Mouse (Mus musculus) hindbrain, embryonic 12.5 days (tissue): Measurements from ENCODE around the gene Tial1. TPM values are rescaled to one million over a fixed set of nuclear protein-coding genes. Genes with fewer than 3 reads are reported as not detected.

Source experiments
- ATAC-seq: fragments of 200-750 bp; cut with Nextera tagmentation; 2 replicates; pipeline ENCODE4 v1.8.0; 2017; ENCODE audit warnings: moderate TSS enrichment; ENCODE audit not compliant: low FRiP score
- H3K27ac ChIP-seq: fragments of 300-500 bp; sonication (generic); 2 replicates; pipeline ENCODE4 v1.5.1; 2016; ENCODE audit warnings: mild to moderate bottlenecking
- H3K27me3 ChIP-seq: fragments of 300-500 bp; sonication (generic); 2 replicates; pipeline ENCODE4 v1.6.1; 2016; ENCODE audit warnings: mild to moderate bottlenecking
- H3K36me3 ChIP-seq: fragments of 300-500 bp; sonication (generic); 2 replicates; pipeline ENCODE4 v1.6.1; 2016; ENCODE audit warnings: mild to moderate bottlenecking
- H3K4me1 ChIP-seq: fragments of 300-500 bp; sonication (generic); 2 replicates; pipeline ENCODE4 v1.6.1; 2016
- H3K4me2 ChIP-seq: fragments of 300-500 bp; sonication (generic); replicated peaks from 2 replicates; pipeline ENCODE4 v1.6.1; 2016; ENCODE audit warnings: mild to moderate bottlenecking
- H3K4me3 ChIP-seq: fragments of 300-500 bp; sonication (generic); 2 replicates; pipeline ENCODE4 v1.5.1; 2016; ENCODE audit warnings: mild to moderate bottlenecking
- H3K9ac ChIP-seq: fragments of 300-500 bp; sonication (generic); 2 replicates; pipeline ENCODE4 v1.6.1; 2016; ENCODE audit warnings: mild to moderate bottlenecking, moderate library complexity
- H3K9me3 ChIP-seq: fragments of 300-500 bp; sonication (generic); replicated peaks from 2 replicates; pipeline ENCODE4 v1.6.1; 2016; ENCODE audit warnings: mild to moderate bottlenecking
- WGBS: fragments of 180-500 bp; shearing (Covaris S2); methylation state at CpG from one replicate; pipeline ENCODE4 v1.1.7; 2016; 5-methylcytosine and 5-hydroxymethylcytosine counted together
- microRNA-seq: library from miRNA; unstranded; fragments of <30 nt; microRNA quantifications from one replicate; pipeline ENCODE4, GENCODE M21; 2017
- polyA plus RNA-seq: library from polyadenylated mRNA; unstranded; fragments of >200 nt; fragmentation: Nextera tagmentation; extraction: Ambion mirVana; gene quantifications from 2 replicates; pipeline ENCODE4 v1.2.1, GENCODE M21; 2016

Tial1 gene
- polyA plus RNA-seq, 1 experiment from 2014 or later = 35.3 TPM

DNA sequence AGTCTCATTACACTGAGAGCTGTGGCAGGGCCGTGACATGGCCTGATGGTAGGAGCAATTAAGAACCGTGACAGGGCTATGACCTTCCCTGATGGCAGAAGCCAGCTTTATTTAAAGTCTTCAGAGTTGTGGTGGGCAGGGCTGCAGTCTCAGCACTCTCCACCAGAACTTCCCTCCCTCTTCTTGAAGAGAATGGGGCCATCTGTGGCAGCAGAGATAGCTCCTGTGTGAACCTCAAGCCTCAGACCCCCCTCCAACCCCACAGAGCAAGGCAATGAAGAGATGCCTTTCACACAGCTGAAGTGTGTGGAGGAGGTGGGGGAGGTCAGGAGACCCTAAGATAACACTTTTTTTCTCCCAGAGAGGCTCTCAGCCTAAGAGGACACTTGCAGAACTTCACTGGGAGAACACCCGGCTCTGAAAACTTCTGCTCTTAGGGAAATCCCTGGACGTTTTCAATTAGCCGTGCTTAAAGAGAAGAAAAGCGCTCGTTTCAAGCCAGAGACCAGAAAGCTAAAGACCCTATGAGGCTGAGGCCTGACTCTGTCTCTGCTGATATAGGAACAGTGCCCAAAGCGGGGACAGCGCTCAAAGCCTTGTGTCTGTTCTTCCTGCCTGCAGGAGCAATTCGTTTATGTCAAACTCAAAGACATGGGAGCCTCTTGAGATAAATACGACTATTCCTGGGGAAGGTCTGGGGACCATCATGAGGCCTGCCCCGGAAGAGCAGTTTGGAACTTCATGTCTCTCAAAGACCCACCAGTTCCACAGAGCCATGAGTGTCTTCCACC, 70.1 kb downstream of the Tial1 start:
- Histone ChIP-seq H3K9me3 (no peaks in the 10 kb centered on the region), H3K4me1 (peaks cover 15% of the 10 kb centered on the region), H3K4me2 (no peak overlapping the region), H3K4me3 (no peak overlapping the region), H3K27me3 (no peaks in the 10 kb centered on the region; the same call in 1 of the 2 replicates), H3K27ac (no peak overlapping the region), H3K9ac (no peak overlapping the region), H3K36me3 (no peaks in the 10 kb centered on the region)
- WGBS = 47% methylated on average over 12 of the region's 12 CpGs
- ATAC-seq = no peak

Small RNAs within 50 kb of the gene (microRNA-seq; reads per million reads assigned to microRNA genes)
- not detected for gene Gm24365

Other genes with a start within 250 kb of the Tial1 start
- 16.4 and 17.4 TPM in 2 replicates for gene Armc5, start 224.4 kb downstream of the Tial1 start, polyA plus RNA-seq
- gene 9130023H24Rik, start 223.7 kb downstream of the Tial1 start, polyA plus RNA-seq = 13.8 and 14.1 TPM in 2 replicates
- gene Tgfb1i1, start 214.9 kb downstream of the Tial1 start, polyA plus RNA-seq = 50.9 and 63.1 TPM in 2 replicates
- gene Slc5a2, start 196.1 kb downstream of the Tial1 start, polyA plus RNA-seq = not detected in 2 replicates
- 21.7 and 27.4 TPM in 2 replicates for gene BC017158, start 163.5 kb downstream of the Tial1 start, polyA plus RNA-seq
- 13.5 and 16.7 TPM in 2 replicates for gene Rgs10, start 43.0 kb downstream of the Tial1 start, polyA plus RNA-seq
- gene Bag3, start 61.9 kb upstream of the Tial1 start, polyA plus RNA-seq = 5.6 and 6.4 TPM in 2 replicates
- 140 and 158 TPM in 2 replicates for gene Inpp5f, start 149.6 kb upstream of the Tial1 start, polyA plus RNA-seq